In genomic region chr2:109945532-109945931, GRCm38 (mm10) we compare ENCODE assay signal across 14 mouse cellular contexts.
"Had no signal": no experiment of that assay in that cellular context is flagged by ENCODE, and none has a peak within 500 bp of the region (broad histone marks: within the 10 kb centered on the region; RNA-seq: fewer than 3 reads in every experiment).

No protein-coding gene starts in this region.

- ATAC-seq: liver, embryonic 12.5 days had no signal

- H3K4me2 ChIP-seq: limb, embryonic 15.5 days; liver, embryonic 12.5 days; lung, embryonic 14.5 days; neural tube, embryonic 15.5 days had no signal

- H3K9ac ChIP-seq: limb, embryonic 15.5 days; liver, embryonic 12.5 days; lung, embryonic 14.5 days; neural tube, embryonic 15.5 days had no signal

- H3K4me1 ChIP-seq: limb, embryonic 15.5 days had no signal

- H3K36me3 ChIP-seq: limb, embryonic 15.5 days; liver, embryonic 12.5 days; midbrain, embryonic 10.5 days; neural tube, embryonic 15.5 days had no signal

- DNase-seq: layer of hippocampus, adult 9-11 months; layer of hippocampus, postnatal 36 days; lung, embryonic 14.5 days; lung, postnatal 10 days; lung, postnatal 4 days; midbrain, embryonic 14.5 days; right cerebral cortex, adult 18-20 months; right cerebral cortex, postnatal 25 days; thymus, postnatal 4 days had no signal

- H3K9me3 ChIP-seq: limb, embryonic 15.5 days; liver, embryonic 12.5 days; midbrain, embryonic 10.5 days; neural tube, embryonic 15.5 days had no signal

- H3K4me3 ChIP-seq: limb, embryonic 15.5 days; liver, embryonic 12.5 days; myocyte; neural tube, embryonic 15.5 days had no signal

- H3K27ac ChIP-seq: limb, embryonic 15.5 days; liver, embryonic 12.5 days; neural tube, embryonic 15.5 days had no signal

- H3K27me3 ChIP-seq: limb, embryonic 15.5 days; liver, embryonic 12.5 days; neural tube, embryonic 15.5 days had no signal
